Mouse (Mus musculus) lung, embryonic 16.5 days (tissue): ENCODE data around the gene Zfp324. TPM values are rescaled to one million over a fixed set of nuclear protein-coding genes. Genes with fewer than 3 reads are reported as not detected.

Source experiments
- ATAC-seq: fragments of 200-750 bp; cut with Nextera tagmentation; 2 replicates; pipeline ENCODE4 v1.8.0; 2017; ENCODE audit warnings: low read depth, mild to moderate bottlenecking, moderate library complexity
- H3K27ac ChIP-seq: fragments of 300-500 bp; sonication (generic); 2 replicates; pipeline ENCODE4 v1.5.1; 2014; ENCODE audit warnings: mild to moderate bottlenecking, control low read depth, low read length
- H3K27me3 ChIP-seq: fragments of 300-500 bp; sonication (generic); 2 replicates; pipeline ENCODE4 v1.6.1; 2014; ENCODE audit warnings: low read depth, low read length, mixed read lengths; ENCODE audit not compliant: control insufficient read depth, insufficient read depth
- H3K36me3 ChIP-seq: fragments of 300-500 bp; sonication (generic); 2 replicates; pipeline ENCODE4 v1.6.1; 2014; ENCODE audit warnings: low read length; ENCODE audit not compliant: control insufficient read depth, insufficient read depth
- H3K4me1 ChIP-seq: fragments of 300-500 bp; sonication (generic); replicated peaks from 2 replicates; pipeline ENCODE4 v1.6.1; 2014; ENCODE audit warnings: low read length, mixed read lengths; ENCODE audit not compliant: control insufficient read depth, insufficient read depth
- H3K4me2 ChIP-seq: fragments of 300-500 bp; sonication (generic); 2 replicates; pipeline ENCODE4 v1.6.1; 2014; ENCODE audit warnings: low read depth, low read length, control low read depth
- H3K4me3 ChIP-seq: fragments of 300-500 bp; sonication (generic); 2 replicates; pipeline ENCODE4 v1.5.1; 2014; ENCODE audit warnings: mild to moderate bottlenecking, low read length, control low read depth
- H3K9ac ChIP-seq: fragments of 300-500 bp; sonication (generic); 2 replicates; pipeline ENCODE4 v1.6.1; 2014; ENCODE audit warnings: low read length, control low read depth
- H3K9me3 ChIP-seq: fragments of 300-500 bp; sonication (generic); 2 replicates; pipeline ENCODE4 v1.6.1; 2016; ENCODE audit warnings: low read length; ENCODE audit not compliant: control insufficient read depth
- WGBS: fragments of 180-500 bp; shearing (Covaris S2); extraction: QIAGEN DNeasy Blood & Tissue Kit; methylation state at CpG from one replicate; pipeline ENCODE4 v1.1.7; 2014; 5-methylcytosine and 5-hydroxymethylcytosine counted together
- polyA plus RNA-seq: library from polyadenylated mRNA; unstranded; fragments of >200 nt; fragmentation: Nextera tagmentation; extraction: Ambion mirVana; gene quantifications from 2 replicates; pipeline ENCODE4 v1.2.1, GENCODE M21; 2015

The Zfp324 gene
- polyA plus RNA-seq, 1 experiment from 2014 or later, result 9.7 TPM

DNA sequence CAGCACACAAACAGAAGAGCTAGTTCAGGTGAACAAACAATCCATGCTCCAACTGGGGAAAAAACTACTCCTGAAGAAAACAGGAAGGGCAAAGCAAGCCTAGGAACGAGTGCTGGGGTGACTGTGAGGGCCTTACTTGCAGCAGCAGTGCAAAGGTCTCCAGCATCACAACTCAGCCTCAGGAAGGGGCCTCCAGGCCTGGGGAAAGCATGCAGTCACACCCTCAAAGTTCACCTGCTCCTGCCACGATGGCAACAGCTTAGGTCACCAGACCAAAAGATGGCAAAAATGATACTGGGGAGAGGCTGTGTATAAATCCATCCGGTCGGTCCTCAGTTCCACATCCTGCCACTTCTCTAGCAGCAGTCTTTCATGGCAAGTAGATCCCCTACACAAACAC, 6.7 kb upstream of the Zfp324 start:
- Histone ChIP-seq H3K4me3 (no peak overlapping the region), H3K9me3 (no peaks in the 10 kb centered on the region), H3K27ac (no peak overlapping the region), H3K36me3 (no peaks in the 10 kb centered on the region), H3K9ac (no peak overlapping the region), H3K4me2 (no peak overlapping the region), H3K27me3 (no peaks in the 10 kb centered on the region), H3K4me1 (0 out of 2 replicates have a peak, but pooled peaks cover 2% of the 10 kb centered on the region)
- no peak for ATAC-seq
- WGBS, result 71% methylated on average over 4 of the region's 4 CpGs

DNA sequence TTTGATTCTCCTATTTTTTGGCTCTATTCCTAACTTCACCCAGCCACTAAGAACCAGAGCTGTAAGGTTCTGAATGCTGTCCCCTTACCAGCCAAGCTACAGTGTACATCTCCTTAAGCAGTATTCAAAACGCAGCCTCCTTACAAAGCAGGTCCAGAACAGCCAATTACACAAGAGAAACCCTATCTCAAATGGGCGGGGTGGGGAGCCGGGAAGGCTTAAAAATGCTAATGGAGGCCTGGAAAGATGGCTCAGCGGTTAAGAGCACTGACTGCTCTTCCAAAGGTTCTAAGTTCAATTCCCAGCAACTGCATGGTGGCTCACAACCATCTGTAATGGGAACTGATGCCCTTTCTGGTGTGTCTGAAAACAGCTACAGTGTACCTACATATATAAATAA, 5.9 kb upstream of the Zfp324 start:
- H3K9me3 ChIP-seq, result no peaks in the 10 kb centered on the region
- H3K36me3 ChIP-seq, result no peaks in the 10 kb centered on the region
- H3K4me1 ChIP-seq, result 0 out of 2 replicates have a peak, but pooled peaks cover 2% of the 10 kb centered on the region
- no peak for ATAC-seq
- WGBS, result 16% methylated on average over 4 of the region's 4 CpGs
- H3K4me3 ChIP-seq, result no peak overlapping the region
- H3K4me2 ChIP-seq, result no peak overlapping the region
- no peaks in the 10 kb centered on the region for H3K27me3 ChIP-seq
- no peak overlapping the region for H3K9ac ChIP-seq
- no peak overlapping the region for H3K27ac ChIP-seq

DNA sequence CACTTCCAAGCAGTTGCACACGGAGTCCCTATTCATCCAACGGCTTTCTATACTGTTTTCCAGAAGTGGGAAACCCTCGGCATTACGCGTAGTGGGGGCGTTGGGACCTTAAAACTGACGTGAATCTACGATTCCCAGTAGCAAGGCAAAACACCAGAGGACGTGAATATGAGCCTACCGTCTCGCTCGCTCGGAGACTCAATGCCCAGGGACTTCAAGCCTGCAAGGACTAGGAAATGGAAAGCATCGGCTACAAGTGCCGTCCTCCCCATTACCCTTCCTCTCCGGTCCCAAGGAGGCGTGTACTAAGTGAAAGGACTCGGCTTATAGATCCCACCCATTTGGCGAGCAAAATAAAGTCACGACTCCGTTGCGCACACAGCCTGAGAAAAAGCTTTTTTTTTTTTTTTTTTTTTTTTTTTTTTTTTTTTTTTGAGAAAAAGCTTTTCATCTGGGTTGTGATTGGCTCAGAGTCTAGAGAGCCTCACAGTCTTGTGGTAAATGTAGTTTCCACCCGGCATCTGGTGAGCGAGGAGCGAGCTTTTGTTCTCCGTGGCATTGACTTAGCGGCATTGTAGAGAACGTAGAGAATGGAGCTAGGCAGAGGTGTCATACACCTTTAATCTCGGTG, 4.0 kb upstream of the Zfp324 start:
- Histone ChIP-seq H3K36me3 (no peaks in the 10 kb centered on the region), H3K27ac (peak overlapping the region; percentile 88), H3K9ac (peak overlapping the region; percentile 77), H3K4me1 (peaks cover 10% of the 10 kb centered on the region), H3K9me3 (no peaks in the 10 kb centered on the region), H3K4me3 (peak overlapping the region; percentile 58), H3K4me2 (peak overlapping the region; percentile 74), H3K27me3 (no peaks in the 10 kb centered on the region)
- peak; percentile 66 for ATAC-seq
- WGBS, result 1% methylated on average over 29 of the region's 29 CpGs

DNA sequence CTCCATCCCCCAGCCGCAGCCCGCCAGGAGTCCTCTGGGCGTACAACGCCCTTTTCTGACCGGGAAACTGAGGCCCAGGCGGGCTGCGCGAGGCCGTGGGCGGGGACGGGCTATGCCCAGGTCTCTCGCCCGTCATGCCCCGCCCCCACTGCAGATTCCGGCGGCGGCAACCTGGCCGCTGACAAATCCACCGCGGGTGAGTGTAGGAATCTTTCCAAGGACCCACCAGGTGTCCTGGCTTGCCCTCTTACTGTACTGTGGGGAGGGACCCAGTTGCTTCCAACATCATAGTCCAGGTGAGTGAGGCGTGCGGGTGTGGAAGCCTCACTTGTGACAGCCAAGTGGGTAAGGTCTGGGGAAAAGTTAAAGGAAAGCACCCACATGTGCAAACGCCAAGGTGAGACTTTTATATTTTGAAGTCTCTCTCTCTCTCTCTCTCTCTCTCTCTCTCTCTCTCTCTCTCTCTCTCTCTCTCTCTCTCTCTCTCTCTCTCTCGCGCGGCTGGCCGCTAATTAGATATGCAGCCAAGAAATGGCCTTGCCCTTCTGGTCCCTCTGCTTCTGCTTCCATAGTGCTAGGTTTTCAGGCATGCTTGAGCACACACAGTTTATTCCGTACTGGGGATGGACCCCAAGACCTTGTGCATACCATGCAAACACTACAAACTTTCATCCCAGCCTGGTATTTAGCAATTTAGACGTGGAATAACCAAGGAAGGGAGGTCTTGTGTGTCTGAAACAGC, 637 bp downstream of the Zfp324 start:
- Histone ChIP-seq H3K4me3 (peak overlapping the region; percentile 84), H3K9me3 (no peaks in the 10 kb centered on the region), H3K36me3 (peaks cover 21% of the 10 kb centered on the region), H3K4me1 (peaks cover 13% of the 10 kb centered on the region), H3K9ac (peak overlapping the region; percentile 95), H3K27me3 (no peaks in the 10 kb centered on the region), H3K4me2 (peak overlapping the region; percentile 63), H3K27ac (peak overlapping the region; percentile 87)
- under 1% methylated on average over 27 of the region's 29 CpGs for WGBS
- peak; percentile 67 for ATAC-seq

DNA sequence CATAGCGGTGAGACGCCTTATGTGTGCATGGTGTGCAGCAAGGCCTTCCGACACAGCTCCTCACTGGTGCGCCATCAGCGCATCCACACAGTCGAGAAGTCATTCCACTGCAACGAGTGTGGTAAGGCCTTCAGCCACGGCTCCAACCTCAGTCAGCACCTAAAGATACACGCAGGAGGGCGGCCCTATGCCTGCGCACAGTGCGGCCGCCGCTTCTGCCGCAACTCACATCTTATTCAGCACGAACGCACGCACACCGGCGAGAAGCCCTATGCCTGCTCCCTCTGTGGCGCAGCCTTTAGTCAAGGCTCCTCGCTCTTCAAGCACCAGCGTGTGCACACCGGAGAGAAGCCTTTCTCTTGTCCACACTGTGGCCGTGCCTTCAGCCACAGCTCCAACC, 5.3 kb downstream of the Zfp324 start:
- no peak overlapping the region for H3K9ac ChIP-seq
- no peaks in the 10 kb centered on the region for H3K27me3 ChIP-seq
- no peak overlapping the region for H3K4me2 ChIP-seq
- no peak overlapping the region for H3K27ac ChIP-seq
- no peak overlapping the region for H3K4me3 ChIP-seq
- peaks cover 8% of the 10 kb centered on the region for H3K4me1 ChIP-seq
- no peak for ATAC-seq
- 94% methylated on average over 25 of the region's 25 CpGs for WGBS
- H3K9me3 ChIP-seq, result no peaks in the 10 kb centered on the region
- H3K36me3 ChIP-seq, result peaks cover 27% of the 10 kb centered on the region

DNA sequence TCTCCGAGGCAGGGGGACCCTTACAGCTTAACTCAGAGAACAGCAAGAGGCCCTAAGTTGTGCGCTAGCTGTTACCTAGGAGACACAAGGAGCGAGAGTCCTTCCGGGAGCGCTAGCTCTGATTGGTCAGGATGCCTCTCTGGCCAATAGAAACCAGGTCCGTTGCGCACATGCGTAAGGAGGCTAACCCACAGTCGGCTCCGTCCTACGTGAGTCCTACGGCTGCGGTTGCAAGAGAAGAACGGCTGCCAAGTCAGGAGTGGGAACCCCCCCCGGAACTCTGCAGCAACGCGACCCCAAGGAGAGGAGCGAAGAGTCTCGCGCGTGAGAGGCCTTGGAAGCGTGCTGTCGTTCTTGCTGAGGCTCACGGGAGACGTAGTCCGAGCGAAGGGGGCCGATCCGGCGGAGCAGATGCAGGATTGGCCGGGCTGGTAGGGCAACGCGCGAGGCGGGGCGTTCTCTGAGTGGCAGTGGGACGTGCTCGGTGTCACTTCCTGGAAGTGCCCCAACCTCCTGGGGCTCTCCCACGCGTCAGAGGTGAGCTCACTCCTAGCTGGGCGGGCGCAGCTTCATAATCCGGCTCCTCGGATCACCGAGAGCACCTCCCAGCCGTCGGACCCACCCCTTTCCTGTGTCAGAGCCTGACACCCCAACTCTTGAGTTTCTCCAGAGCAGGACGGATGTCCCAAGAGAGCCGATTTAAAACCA, 12.2 kb downstream of the Zfp324 start, which contains the start of gene Zfp446:
Gene Zfp446, plus strand, starts transcription at position 167 of the 708 bp plus-strand sequence.
- under 1% methylated on average over 49 of the region's 49 CpGs for WGBS
- Histone ChIP-seq H3K4me2 (peak within 1 kb of the TSS; percentile 82), H3K27ac (peak within 1 kb of the TSS; percentile 98), H3K4me1 (peaks cover 10% of the 10 kb centered on the region), H3K9me3 (no peaks in the 10 kb centered on the region), H3K9ac (peak within 1 kb of the TSS; percentile 76), H3K27me3 (no peaks in the 10 kb centered on the region), H3K36me3 (no peaks in the 10 kb centered on the region; the same call in 1 of the 2 replicates), H3K4me3 (peak within 1 kb of the TSS; percentile 74)
- peak; percentile 99 for ATAC-seq

GRCm38 (mm10) chr7:12978931-12979722, 13.5 kb downstream of the Zfp324 start:
- Histone ChIP-seq H3K27ac (no peak overlapping the region), H3K9ac (peak overlapping the region; percentile 76), H3K4me3 (no peak overlapping the region; the same call in 1 of the 2 replicates)

GRCm38 (mm10) chr7:12979776-12980175, 14.1 kb downstream of the Zfp324 start:
- Histone ChIP-seq H3K27ac (no peak overlapping the region), H3K4me2 (no peak overlapping the region), H3K27me3 (no peaks in the 10 kb centered on the region), H3K9ac (no peak overlapping the region), H3K36me3 (no peaks in the 10 kb centered on the region), H3K9me3 (no peaks in the 10 kb centered on the region), H3K4me3 (no peak overlapping the region), H3K4me1 (peaks cover 10% of the 10 kb centered on the region)
- 62% methylated on average over 6 of the region's 6 CpGs for WGBS
- ATAC-seq, result no peak

More at GRCm38 (mm10) chr7:12978931-12979722, 13.5 kb downstream of the Zfp324 start:
- Histone ChIP-seq H3K4me2 (peak overlapping the region; percentile 82), H3K27me3 (no peaks in the 10 kb centered on the region), H3K9me3 (no peaks in the 10 kb centered on the region), H3K36me3 (no peaks in the 10 kb centered on the region), H3K4me1 (peaks cover 10% of the 10 kb centered on the region)
- no peak for ATAC-seq
- 79% methylated on average over 18 of the region's 18 CpGs for WGBS
